Comparison of ENCODE assay signal across 29 mouse cellular contexts in the genomic region with DNA sequence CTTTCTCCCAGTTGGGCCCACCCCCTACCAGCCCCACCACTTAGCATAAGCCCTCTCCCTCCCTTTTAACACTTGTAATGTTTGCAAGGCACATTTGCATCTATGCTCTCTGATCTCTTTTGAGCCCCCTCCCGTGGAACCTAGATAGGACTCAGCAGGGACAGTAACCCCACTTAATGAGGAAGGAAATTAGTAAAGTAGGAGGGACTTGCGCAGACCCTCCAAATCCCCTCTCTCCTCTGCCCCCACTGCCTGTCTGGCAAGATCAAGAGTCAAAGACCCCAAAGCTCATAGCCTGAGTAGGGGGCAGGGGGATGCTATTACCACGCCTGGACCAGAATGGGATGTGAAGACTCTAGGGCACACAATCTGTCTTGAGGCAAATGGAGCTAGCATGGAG. TPM values are rescaled to one million over a fixed set of nuclear protein-coding genes. Genes with fewer than 3 reads are reported as not detected.
DNase-seq lines count a peak whose midpoint lies in the region; ATAC-seq and TF ChIP-seq lines count a peak whose summit lies in the region.
"Had no signal": no experiment of that assay in that cellular context is flagged by ENCODE, and none has a peak within 500 bp of the region (broad histone marks: within the 10 kb centered on the region; RNA-seq: fewer than 3 reads in every experiment).

No protein-coding gene starts in this region.

- no peak overlapping the region; the same call in 1 of the 2 replicates for H3K4me3 ChIP-seq in gastrocnemius, adult 2 months
- no peak overlapping the region for H3K4me3 ChIP-seq in hindbrain, embryonic 10.5 days
- H3K4me3 ChIP-seq in hindbrain, embryonic 14.5 days (replicated peaks; ENCODE audit: low read length), result no peak overlapping the region
- no peak overlapping the region for H3K4me3 ChIP-seq in brown adipose tissue, adult 24 weeks (ENCODE audit: insufficient read depth, low read depth, low read length)
- H3K4me3 ChIP-seq in embryonic facial prominence, embryonic 10.5 days, result 0 out of 2 replicates have a peak overlapping the region, but pooled peaks have one; percentile 25
- H3K4me3 ChIP-seq: hindbrain, embryonic 15.5 days had no signal

- no peak for DNase-seq in gastrocnemius, adult 2 months
- DNase-seq in gastrocnemius, postnatal 4 days (ENCODE audit: low spot score in 2 of 2), result no peak
- no peak for DNase-seq in hindbrain, embryonic 10.5 days (ENCODE audit: low spot score)
- DNase-seq in hindbrain, embryonic 14.5 days (ENCODE audit: low spot score), result no peak
- DNase-seq in embryonic facial prominence, embryonic 10.5 days (ENCODE audit: low spot score), result no peak
- DNase-seq in kidney, postnatal 14 days, result no peak
- DNase-seq: adrenal gland, adult 2 months; adrenal gland, postnatal 14 days; cerebellum, adult 11-12 months; cerebellum, adult 8-10 months; cerebellum, postnatal 10 days; gastrocnemius, postnatal 10 days; gastrocnemius, postnatal 36 days; heart, adult 18-20 months; kidney, adult 2 months had no signal

- H3K4me1 ChIP-seq in hindbrain, embryonic 10.5 days (replicated peaks), result peaks cover 90% of the 10 kb centered on the region
- peaks cover 25% of the 10 kb centered on the region for H3K4me1 ChIP-seq in hindbrain, embryonic 14.5 days (replicated peaks; ENCODE audit: control insufficient read depth, insufficient read depth, low read length)
- H3K4me1 ChIP-seq in brown adipose tissue, adult 24 weeks (ENCODE audit: control insufficient read depth, insufficient read depth, insufficient read length, low read length), result peaks cover 5% of the 10 kb centered on the region
- peaks cover 88% of the 10 kb centered on the region for H3K4me1 ChIP-seq in embryonic facial prominence, embryonic 10.5 days

- intact Hi-C loops in gastrocnemius, adult 2 months (cut with DNase I), result loop anchor here (5.0 kb wide), 1 partner anchor 117 kb away; no protein-coding TSS in a partner anchor

- 19% methylated on average over 3 of the region's 3 CpGs for WGBS in hindbrain, embryonic 10.5 days
- WGBS in hindbrain, embryonic 14.5 days, result 22% methylated on average over 3 of the region's 3 CpGs
- 16% methylated on average over 3 of the region's 3 CpGs for WGBS in embryonic facial prominence, embryonic 10.5 days

- no peak for TF ChIP-seq CTCF in gastrocnemius, adult 2 months (IDR thresholded peaks at IDR 0.05)

- H3K4me2 ChIP-seq in hindbrain, embryonic 14.5 days (replicated peaks), result no peak overlapping the region
- H3K4me2 ChIP-seq: hindbrain, embryonic 15.5 days had no signal

- H3K36me3 ChIP-seq in hindbrain, embryonic 10.5 days, result no peaks in the 10 kb centered on the region
- no peaks in the 10 kb centered on the region for H3K36me3 ChIP-seq in hindbrain, embryonic 14.5 days (replicated peaks; ENCODE audit: control insufficient read depth, insufficient read depth)
- H3K36me3 ChIP-seq in embryonic facial prominence, embryonic 10.5 days (replicated peaks), result no peaks in the 10 kb centered on the region
- H3K36me3 ChIP-seq: embryonic facial prominence, embryonic 12.5 days; embryonic facial prominence, embryonic 15.5 days; hindbrain, embryonic 15.5 days had no signal

- no peak overlapping the region for H3K9ac ChIP-seq in hindbrain, embryonic 14.5 days
- H3K9ac ChIP-seq: embryonic facial prominence, embryonic 12.5 days; embryonic facial prominence, embryonic 15.5 days; hindbrain, embryonic 15.5 days had no signal

- H3K27me3 ChIP-seq in hindbrain, embryonic 10.5 days (ENCODE audit: insufficient read depth, poor library complexity, severe bottlenecking), result peaks cover 64% of the 10 kb centered on the region
- peaks cover 64% of the 10 kb centered on the region for H3K27me3 ChIP-seq in hindbrain, embryonic 14.5 days (ENCODE audit: control insufficient read depth, insufficient read depth, low read length)
- H3K27me3 ChIP-seq in embryonic facial prominence, embryonic 10.5 days (replicated peaks; ENCODE audit: low read depth, poor library complexity, severe bottlenecking), result peaks cover 66% of the 10 kb centered on the region

- peak overlapping the region; percentile 84 for H3K27ac ChIP-seq in gastrocnemius, adult 2 months
- peak overlapping the region; percentile 86 for H3K27ac ChIP-seq in hindbrain, embryonic 10.5 days
- H3K27ac ChIP-seq in hindbrain, embryonic 14.5 days, result no peak overlapping the region
- H3K27ac ChIP-seq in brown adipose tissue, adult 24 weeks (replicated peaks; ENCODE audit: low read depth, low read length), result 0 out of 2 replicates have a peak overlapping the region, but pooled peaks have one; percentile 94
- peak overlapping the region; percentile 55 for H3K27ac ChIP-seq in embryonic facial prominence, embryonic 10.5 days (replicated peaks)
- H3K27ac ChIP-seq: embryonic facial prominence, embryonic 12.5 days; embryonic facial prominence, embryonic 15.5 days; hindbrain, embryonic 15.5 days had no signal

- no peaks in the 10 kb centered on the region for H3K9me3 ChIP-seq in hindbrain, embryonic 10.5 days
- no peaks in the 10 kb centered on the region for H3K9me3 ChIP-seq in hindbrain, embryonic 14.5 days (ENCODE audit: control insufficient read depth, low read length)
- no peaks in the 10 kb centered on the region for H3K9me3 ChIP-seq in embryonic facial prominence, embryonic 10.5 days
- H3K9me3 ChIP-seq: embryonic facial prominence, embryonic 12.5 days; embryonic facial prominence, embryonic 15.5 days; hindbrain, embryonic 15.5 days had no signal

- ATAC-seq in hindbrain, embryonic 14.5 days (ENCODE audit: low FRiP score), result no peak
- ATAC-seq: CD4-positive, CD25-positive, alpha-beta regulatory T cell, adult 4 months; forebrain, embryonic 14.5 days; intestine, postnatal 0 days had no signal

RNA-seq across cellular contexts. Expression of a gene that starts 0.9 kb away (rescaled TPM):
- total RNA-seq in gastrocnemius, adult 2 months (2021), result 1 to 10 TPM; 1.7 to 3.1 TPM
- 1 to 10 TPM; 4.5 to 5.7 TPM for total RNA-seq in gastrocnemius, postnatal 4 days (2021)
- 6.2 and 6.8 TPM in 2 replicates for polyA plus RNA-seq in hindbrain, embryonic 10.5 days (2016; fragmentation: Nextera tagmentation; extraction: Ambion mirVana)
- 16.4 and 16.9 TPM in 2 replicates for polyA plus RNA-seq in hindbrain, embryonic 14.5 days (2014; fragmentation: Nextera tagmentation; extraction: Ambion mirVana)
- polyA plus RNA-seq in brown adipose tissue, adult 24 weeks (2012; ENCODE audit: insufficient read depth, insufficient read length, missing spikeins), result 2.5 and 2.8 TPM in 2 replicates
- 7.4 and 7.9 TPM in 2 replicates for polyA plus RNA-seq in embryonic facial prominence, embryonic 10.5 days (2016; fragmentation: Nextera tagmentation; extraction: Ambion mirVana)
- total RNA-seq: MEL had no signal
- polyA plus RNA-seq: C2C12; CD4-positive, CD25-positive, alpha-beta regulatory T cell, adult 4 months had no signal

RNA-seq across cellular contexts. Expression of a gene that starts 8.1 kb away (rescaled TPM):
- total RNA-seq in gastrocnemius, adult 2 months (2021), result not detected
- not detected for total RNA-seq in gastrocnemius, postnatal 4 days (2021)
- polyA plus RNA-seq in hindbrain, embryonic 10.5 days (2016; fragmentation: Nextera tagmentation; extraction: Ambion mirVana), result not detected in 2 replicates
- polyA plus RNA-seq in hindbrain, embryonic 14.5 days (2014; fragmentation: Nextera tagmentation; extraction: Ambion mirVana), result 0.35 and 0.87 TPM in 2 replicates
- polyA plus RNA-seq in brown adipose tissue, adult 24 weeks (2012; ENCODE audit: insufficient read depth, insufficient read length, missing spikeins), result not detected in 2 replicates
- not detected in 2 replicates for polyA plus RNA-seq in embryonic facial prominence, embryonic 10.5 days (2016; fragmentation: Nextera tagmentation; extraction: Ambion mirVana)
- total RNA-seq: adrenal gland, adult 2 months; adrenal gland, postnatal 14 days; adrenal gland, postnatal 4 days; gastrocnemius, postnatal 10 days; gastrocnemius, postnatal 36 days; heart, adult 18-20 months; heart, postnatal 25 days; MEL had no signal
- polyA plus RNA-seq: adrenal gland, adult 2 months; C2C12; CD4-positive, CD25-positive, alpha-beta regulatory T cell, adult 4 months; embryonic facial prominence, embryonic 12.5 days; embryonic facial prominence, embryonic 15.5 days; forebrain, embryonic 14.5 days; heart, embryonic 14.5 days; heart, postnatal 0 days; intestine, embryonic 14.5 days; intestine, postnatal 0 days had no signal

RNA-seq across cellular contexts. Expression of a gene that starts 9.4 kb away (rescaled TPM):
- total RNA-seq in gastrocnemius, adult 2 months (2021), result 1 to 10 TPM; 4.8 to 6.4 TPM
- total RNA-seq in gastrocnemius, postnatal 4 days (2021), result 1 to 10 TPM; 5.8 to 6.1 TPM
- polyA plus RNA-seq in hindbrain, embryonic 10.5 days (2016; fragmentation: Nextera tagmentation; extraction: Ambion mirVana), result 20.6 and 21.6 TPM in 2 replicates
- polyA plus RNA-seq in hindbrain, embryonic 14.5 days (2014; fragmentation: Nextera tagmentation; extraction: Ambion mirVana), result 12.5 and 14.4 TPM in 2 replicates
- polyA plus RNA-seq in brown adipose tissue, adult 24 weeks (2012; ENCODE audit: insufficient read depth, insufficient read length, missing spikeins), result 2.8 and 3.1 TPM in 2 replicates
- polyA plus RNA-seq in embryonic facial prominence, embryonic 10.5 days (2016; fragmentation: Nextera tagmentation; extraction: Ambion mirVana), result 21.0 and 21.8 TPM in 2 replicates

RNA-seq across cellular contexts. Expression of a gene that starts 11.4 kb away (rescaled TPM):
- under 1 TPM in 1 of 2 experiments, not detected in 1; 0.26 TPM for total RNA-seq in gastrocnemius, adult 2 months (2021)
- total RNA-seq in gastrocnemius, postnatal 4 days (2021), result not detected
- 0.49 and 1.0 TPM in 2 replicates for polyA plus RNA-seq in hindbrain, embryonic 10.5 days (2016; fragmentation: Nextera tagmentation; extraction: Ambion mirVana)
- polyA plus RNA-seq in hindbrain, embryonic 14.5 days (2014; fragmentation: Nextera tagmentation; extraction: Ambion mirVana), result 0.32 TPM in 1 of 2 replicates, not detected in the other
- polyA plus RNA-seq in brown adipose tissue, adult 24 weeks (2012; ENCODE audit: insufficient read depth, insufficient read length, missing spikeins), result not detected in 2 replicates
- polyA plus RNA-seq in embryonic facial prominence, embryonic 10.5 days (2016; fragmentation: Nextera tagmentation; extraction: Ambion mirVana), result 0.32 and 1.1 TPM in 2 replicates
- total RNA-seq: adrenal gland, adult 2 months; adrenal gland, postnatal 14 days; adrenal gland, postnatal 4 days; gastrocnemius, postnatal 10 days; gastrocnemius, postnatal 36 days; heart, adult 18-20 months; heart, postnatal 25 days had no signal
- polyA plus RNA-seq: adrenal gland, adult 2 months; heart, embryonic 14.5 days; kidney, adult 2 months had no signal

RNA-seq across cellular contexts. Expression of a gene that starts 16.6 kb away (rescaled TPM):
- total RNA-seq in gastrocnemius, adult 2 months (2021), result 10 to 100 TPM; 26.3 to 53.5 TPM
- total RNA-seq in gastrocnemius, postnatal 4 days (2021), result 1 to 10 TPM; 1.8 to 2.3 TPM
- polyA plus RNA-seq in hindbrain, embryonic 10.5 days (2016; fragmentation: Nextera tagmentation; extraction: Ambion mirVana), result 0.89 and 1.2 TPM in 2 replicates
- polyA plus RNA-seq in hindbrain, embryonic 14.5 days (2014; fragmentation: Nextera tagmentation; extraction: Ambion mirVana), result 0.13 and 0.31 TPM in 2 replicates
- 0.63 TPM in 1 of 2 replicates, not detected in the other for polyA plus RNA-seq in brown adipose tissue, adult 24 weeks (2012; ENCODE audit: insufficient read depth, insufficient read length, missing spikeins)
- 2.6 and 3.4 TPM in 2 replicates for polyA plus RNA-seq in embryonic facial prominence, embryonic 10.5 days (2016; fragmentation: Nextera tagmentation; extraction: Ambion mirVana)
- total RNA-seq: MEL had no signal
- polyA plus RNA-seq: CD4-positive, CD25-positive, alpha-beta regulatory T cell, adult 4 months; forebrain, embryonic 14.5 days had no signal
